Mouse (Mus musculus) G1E (cell line): Measurements from ENCODE around the gene Gm17387.

ENCODE experiments used
- CTCF ChIP-seq: IDR thresholded peaks from 2 replicates; pipeline ENCODE4 v1.5.1; 2012; ENCODE audit warnings: low read depth, low read length, inconsistent platforms, mixed read lengths
- GATA1 ChIP-seq: IDR thresholded peaks from 2 replicates; pipeline ENCODE4 v1.6.1; 2012; ENCODE audit warnings: borderline replicate concordance, low read length, inconsistent platforms, mixed read lengths
- GATA2 ChIP-seq: IDR thresholded peaks from 2 replicates; pipeline ENCODE4 v1.6.1; 2012; ENCODE audit warnings: low read depth, low read length, inconsistent platforms, borderline replicate concordance

DNA sequence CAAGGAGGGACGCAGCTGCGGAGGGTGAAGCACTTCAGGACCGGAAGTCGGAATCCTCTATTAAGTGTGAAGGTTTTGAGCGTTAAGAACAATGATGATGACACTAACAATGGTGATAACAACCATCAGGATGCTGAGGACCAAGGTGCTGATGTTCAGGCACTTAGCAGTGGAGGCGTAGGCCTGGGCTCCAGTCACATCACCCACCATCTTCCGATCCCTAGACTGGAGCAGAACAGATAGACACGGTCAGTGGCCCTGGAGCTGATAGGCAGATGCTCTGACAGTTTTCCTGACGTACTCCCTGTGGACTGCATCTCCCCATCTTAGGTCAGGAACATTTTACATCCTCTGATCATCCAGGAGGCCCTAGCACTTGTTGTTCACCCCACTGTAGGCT is 19.3 kb upstream of the Gm17387 start:
- TF ChIP-seq GATA2 (no peak), CTCF (no peak), GATA1 (no peak)
